Mouse (Mus musculus): ENCODE data around the gene Hecw2. TPM values are rescaled to one million over a fixed set of nuclear protein-coding genes. Genes with fewer than 3 reads are reported as not detected.

The Hecw2 gene
- polyA plus RNA-seq, 1 experiment from 2014 or later = 2.2 TPM

DNA sequence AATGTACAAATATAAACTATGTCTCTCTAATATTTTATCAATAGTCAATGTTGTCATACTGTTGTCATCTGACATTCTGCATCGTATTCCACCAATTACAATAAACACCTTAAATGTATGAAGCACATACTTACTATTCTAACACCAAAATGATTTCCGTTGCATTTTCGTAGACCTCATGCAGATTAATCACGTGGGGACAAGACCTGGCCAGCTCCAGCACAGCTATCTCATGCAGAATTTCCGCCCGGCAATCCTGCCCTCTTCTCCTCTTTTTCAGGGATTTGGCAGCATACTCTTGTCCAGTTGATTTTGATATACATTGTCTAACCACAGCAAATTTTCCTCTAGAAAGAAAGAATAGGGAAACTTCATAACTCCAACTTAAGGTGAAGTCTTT lies 423.5 kb downstream of the Hecw2 start:
- no peaks in the 10 kb centered on the region for H3K27me3 ChIP-seq (ENCODE audit: control insufficient read depth, insufficient read depth, low read length)
- H3K4me2 ChIP-seq (replicated peaks; ENCODE audit: low read depth, low read length) = no peak overlapping the region
- H3K9ac ChIP-seq (ENCODE audit: low read depth, low read length) = no peak overlapping the region
- 86% methylated on average over 6 of the region's 6 CpGs for WGBS
- H3K4me3 ChIP-seq (ENCODE audit: low read length) = no peak overlapping the region
- no peaks in the 10 kb centered on the region for H3K9me3 ChIP-seq (ENCODE audit: control insufficient read depth, low read length)
- H3K27ac ChIP-seq (ENCODE audit: low read depth, low read length) = no peak overlapping the region
- no peaks in the 10 kb centered on the region for H3K4me1 ChIP-seq (ENCODE audit: control insufficient read depth, insufficient read depth, low read length)
- H3K36me3 ChIP-seq (ENCODE audit: control insufficient read depth, insufficient read depth, low read length) = no peaks in the 10 kb centered on the region
- no peak for ATAC-seq (ENCODE audit: low FRiP score, low TSS enrichment)

DNA sequence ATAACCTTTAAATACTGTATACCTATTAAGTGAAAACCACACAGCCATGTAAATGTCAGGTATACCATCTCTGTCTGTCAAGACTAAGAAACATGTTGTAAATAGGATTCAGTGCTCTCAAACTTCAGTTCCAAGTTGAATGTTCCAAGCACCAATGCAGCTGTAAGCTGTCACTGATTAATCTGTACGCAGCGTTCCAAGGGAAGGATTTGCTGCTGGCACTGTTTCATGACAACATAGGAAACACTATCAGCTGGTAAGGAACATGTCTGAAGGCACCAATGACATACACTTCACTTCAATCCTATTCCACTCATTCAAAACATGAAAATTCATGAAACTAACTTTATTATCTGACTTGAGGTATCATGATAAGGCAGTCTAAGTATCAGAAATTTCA lies 428.9 kb downstream of the Hecw2 start:
- H3K4me1 ChIP-seq (ENCODE audit: control insufficient read depth, insufficient read depth, low read length) = no peaks in the 10 kb centered on the region
- H3K9me3 ChIP-seq (ENCODE audit: control insufficient read depth, low read length) = no peaks in the 10 kb centered on the region
- H3K4me3 ChIP-seq (ENCODE audit: low read length) = no peak overlapping the region
- WGBS = 70% methylated on average over 2 of the region's 2 CpGs
- no peak overlapping the region for H3K4me2 ChIP-seq (replicated peaks; ENCODE audit: low read depth, low read length)
- H3K27ac ChIP-seq (ENCODE audit: low read depth, low read length) = no peak overlapping the region
- H3K36me3 ChIP-seq (ENCODE audit: control insufficient read depth, insufficient read depth, low read length) = no peaks in the 10 kb centered on the region; the same call in 1 of the 2 replicates
- no peak overlapping the region for H3K9ac ChIP-seq (ENCODE audit: low read depth, low read length)
- no peak for ATAC-seq (ENCODE audit: low FRiP score, low TSS enrichment)
- no peaks in the 10 kb centered on the region for H3K27me3 ChIP-seq (ENCODE audit: control insufficient read depth, insufficient read depth, low read length)

DNA sequence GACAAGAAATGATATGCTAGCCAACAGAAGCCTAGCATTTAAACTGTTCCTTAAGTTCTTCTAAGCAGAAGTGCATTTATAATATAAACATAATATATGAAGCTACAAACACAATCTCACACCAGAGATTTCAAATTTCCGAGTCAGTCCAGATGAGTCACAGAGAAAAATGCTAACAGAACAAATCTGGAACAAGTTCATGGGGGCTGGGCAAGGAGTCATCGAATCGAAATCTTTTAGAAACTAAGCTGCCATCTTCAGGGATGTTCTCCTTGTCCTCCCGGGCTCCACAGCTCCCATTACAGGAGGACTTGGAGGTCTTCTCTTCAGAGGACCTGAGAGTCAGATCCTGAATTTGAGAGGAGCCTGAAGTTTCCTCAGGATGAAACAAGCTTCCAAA lies 437.7 kb downstream of the Hecw2 start:
- 90% methylated on average over 4 of the region's 4 CpGs for WGBS

More for the DNA sequence above, 437.7 kb downstream of the Hecw2 start:
- H3K27me3 ChIP-seq (ENCODE audit: control insufficient read depth, insufficient read depth, low read length) = no peaks in the 10 kb centered on the region
- H3K4me2 ChIP-seq (replicated peaks; ENCODE audit: low read depth, low read length) = no peak overlapping the region
- H3K9me3 ChIP-seq (ENCODE audit: control insufficient read depth, low read length) = no peaks in the 10 kb centered on the region
- no peak overlapping the region for H3K4me3 ChIP-seq (ENCODE audit: low read length)
- H3K9ac ChIP-seq (ENCODE audit: low read depth, low read length) = no peak overlapping the region
- ATAC-seq (ENCODE audit: low FRiP score, low TSS enrichment) = no peak
- H3K4me1 ChIP-seq (ENCODE audit: control insufficient read depth, insufficient read depth, low read length) = no peaks in the 10 kb centered on the region
- no peak overlapping the region for H3K27ac ChIP-seq (ENCODE audit: low read depth, low read length)
- H3K36me3 ChIP-seq (ENCODE audit: control insufficient read depth, insufficient read depth, low read length) = no peaks in the 10 kb centered on the region; the same call in 1 of the 2 replicates

Small RNAs within 50 kb of the gene (microRNA-seq; reads per million reads assigned to microRNA genes)
- gene Mir7681 = not detected

Other genes starting within 250 kb of the Hecw2 start
- 0.23 and 0.73 TPM in 2 replicates for gene Ccdc150, start 55.5 kb upstream of the Hecw2 start, polyA plus RNA-seq (2014; fragmentation: Nextera tagmentation; extraction: Ambion mirVana)
- gene Gtf3c3, start 243.8 kb upstream of the Hecw2 start, polyA plus RNA-seq (2014; fragmentation: Nextera tagmentation; extraction: Ambion mirVana) = 20.5 and 32.5 TPM in 2 replicates